Mouse (Mus musculus) ES-Bruce4 (cell line): ENCODE measurements around the gene Inpp5e.
"Not testable (repeated sequence)": the region's sequence is repeated elsewhere in the genome, so short reads cannot be mapped to it uniquely, and the experiment has no call there.

Experiments used
- CTCF ChIP-seq: IDR thresholded peaks from one replicate; pipeline ENCODE4 v1.8.1; 2011; ENCODE audit warnings: low read depth, low read length
- EP300 ChIP-seq: IDR thresholded peaks from 2 replicates; pipeline ENCODE4 v1.6.1; 2011; ENCODE audit warnings: low read depth, low read length; ENCODE audit not compliant: insufficient read depth
- POLR2A ChIP-seq: IDR thresholded peaks from one replicate; pipeline ENCODE4 v1.8.1; 2011; ENCODE audit warnings: low read length; ENCODE audit not compliant: insufficient read depth

DNA sequence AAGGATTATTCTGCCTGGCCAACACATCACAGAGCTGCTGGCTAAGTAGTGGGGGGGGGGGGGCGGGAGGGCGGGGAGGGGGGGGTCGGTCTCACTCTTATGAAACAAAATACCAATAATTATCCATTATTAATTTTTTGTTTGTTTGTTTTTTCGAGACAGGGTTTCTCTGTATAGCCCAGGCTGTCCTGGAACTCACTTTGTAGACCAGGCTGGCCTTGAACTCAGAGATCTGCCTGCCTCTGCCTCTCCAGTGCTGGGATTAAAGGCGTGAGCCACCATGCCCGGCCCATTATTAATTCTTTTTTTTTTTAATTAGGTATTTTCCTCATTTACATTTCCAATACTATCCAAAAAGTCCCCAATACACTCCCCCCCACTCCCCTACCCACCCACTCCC is 28.1 kb downstream of the Inpp5e start:
- not testable (repeated sequence) for TF ChIP-seq CTCF, EP300, POLR2A
